Mouse (Mus musculus): Measurements from ENCODE around the gene Ccdc149.

GRCm38 (mm10) chr5:52362776-52363467, 108.4 kb downstream of the Ccdc149 start:
- no peak for TF ChIP-seq EP300 (IDR thresholded peaks at IDR 0.05)
- no peak for TF ChIP-seq CTCF (IDR thresholded peaks at IDR 0.05)
